Mouse (Mus musculus) MEL (cell line): Measurements from ENCODE around the gene Myo1e. TPM values are rescaled to one million over a fixed set of nuclear protein-coding genes. Genes with fewer than 3 reads are reported as not detected.

ENCODE experiments used
- DNase-seq: peaks from one replicate; pipeline ENCODE4 v3.0.0; 2011; ENCODE audit warnings: low read depth, low spot score
- H3K27ac ChIP-seq: 2 replicates; pipeline ENCODE4 v1.5.1; 2012; ENCODE audit warnings: low read depth, mild to moderate bottlenecking, control low read depth, low read length, moderate library complexity; ENCODE audit not compliant: control insufficient read depth
- H3K27me3 ChIP-seq, 2 experiments: fragments of 150-350 bp in 1 of 2; sonication (generic) in 1 of 2; 2 replicates each; pipeline ENCODE4 v1.6.1; 2012; ENCODE audit warnings: low read length in 2 of 2, mild to moderate bottlenecking in 2 of 2, improper control_type of control experiment in 1 of 2, moderate library complexity in 1 of 2; ENCODE audit not compliant: insufficient read depth in 2 of 2, control insufficient read depth in 1 of 2
- H3K36me3 ChIP-seq, 2 experiments: 2 replicates each; pipeline ENCODE4 v1.6.1; 2012 to 2014; ENCODE audit warnings: low read length in 2 of 2, improper control_type of control experiment in 1 of 2, inconsistent platforms in 1 of 2, mild to moderate bottlenecking in 1 of 2; ENCODE audit not compliant: insufficient read depth in 2 of 2, control insufficient read depth in 1 of 2
- H3K4me1 ChIP-seq, 2 experiments: fragments of 150-350 bp in 1 of 2; sonication (generic) in 1 of 2; 2 replicates each; pipeline ENCODE4 v1.6.1; 2012; ENCODE audit warnings: low read length in 2 of 2, improper control_type of control experiment in 1 of 2, mild to moderate bottlenecking in 1 of 2; ENCODE audit not compliant: insufficient read depth in 2 of 2, control insufficient read depth in 1 of 2
- H3K4me3 ChIP-seq, 2 experiments: fragments of 150-350 bp in 1 of 2; sonication (generic) in 1 of 2; 2 replicates each; pipeline ENCODE4 v1.5.1; 2012; ENCODE audit warnings: low read depth in 2 of 2, low read length in 2 of 2, mild to moderate bottlenecking in 2 of 2, moderate library complexity in 2 of 2, control low read depth in 1 of 2, improper control_type of control experiment in 1 of 2; ENCODE audit not compliant: control insufficient read depth in 1 of 2, insufficient read depth in 1 of 2
- H3K79me2 ChIP-seq: 2 replicates; pipeline ENCODE4 v1.6.1; 2012; ENCODE audit warnings: mild to moderate bottlenecking, low read length, moderate library complexity; ENCODE audit not compliant: control insufficient read depth, poor library complexity, insufficient read depth
- H3K9ac ChIP-seq: 2 replicates; pipeline ENCODE4 v1.6.1; 2012; ENCODE audit warnings: low read depth, mild to moderate bottlenecking, control low read depth, low read length, moderate library complexity; ENCODE audit not compliant: control insufficient read depth, poor library complexity, severe bottlenecking
- H3K9me3 ChIP-seq: fragments of 150-350 bp; sonication (generic); replicated peaks from 2 replicates; pipeline ENCODE4 v1.6.1; 2012; ENCODE audit warnings: mild to moderate bottlenecking, low read length, improper control_type of control experiment, moderate library complexity; ENCODE audit not compliant: insufficient read depth
- BHLHE40 ChIP-seq: IDR thresholded peaks from 2 replicates; pipeline ENCODE4 v1.6.1; 2012; ENCODE audit warnings: low read depth, mild to moderate bottlenecking, inconsistent platforms, low read length, improper control_type of control experiment, borderline replicate concordance
- CHD1 ChIP-seq: IDR thresholded peaks from 2 replicates; pipeline ENCODE4 v1.6.1; 2012; ENCODE audit warnings: low read depth, mild to moderate bottlenecking, inconsistent platforms, low read length, improper control_type of control experiment
- CHD2 ChIP-seq: IDR thresholded peaks from 2 replicates; pipeline ENCODE4 v1.6.1; 2011; ENCODE audit warnings: low read length, improper control_type of control experiment
- ELF1 ChIP-seq: IDR thresholded peaks from 2 replicates; pipeline ENCODE4 v1.6.1; 2014; ENCODE audit warnings: low read depth, mild to moderate bottlenecking, inconsistent platforms, low read length, improper control_type of control experiment, moderate library complexity
- EP300 ChIP-seq, 2 experiments: IDR thresholded peaks; 2 replicates each; pipeline ENCODE4 v1.6.1; 2011; ENCODE audit warnings: improper control_type of control experiment in 2 of 2, low read length in 2 of 2, low read depth in 1 of 2, mild to moderate bottlenecking in 1 of 2
- GABPA ChIP-seq: IDR thresholded peaks from 2 replicates; pipeline ENCODE4 v1.6.1; 2012; ENCODE audit warnings: low read depth, mild to moderate bottlenecking, inconsistent platforms, low read length, improper control_type of control experiment, moderate library complexity
- HCFC1 ChIP-seq: IDR thresholded peaks from 2 replicates; pipeline ENCODE4 v1.6.1; 2012; ENCODE audit warnings: low read depth, mild to moderate bottlenecking, inconsistent platforms, low read length, improper control_type of control experiment, moderate library complexity
- KAT2A ChIP-seq: conservative IDR thresholded peaks from 2 replicates; pipeline ENCODE4 v1.6.1; 2012; ENCODE audit warnings: low read depth, low read length, improper control_type of control experiment, inconsistent platforms
- MAFK ChIP-seq: IDR thresholded peaks from 2 replicates; pipeline ENCODE4 v1.6.1; 2011; ENCODE audit warnings: low read depth, mild to moderate bottlenecking, low read length, improper control_type of control experiment, borderline replicate concordance
- MAZ ChIP-seq: IDR thresholded peaks from 2 replicates; pipeline ENCODE4 v1.6.1; 2012; ENCODE audit warnings: low read depth, mild to moderate bottlenecking, inconsistent platforms, low read length, improper control_type of control experiment
- MXI1 ChIP-seq: IDR thresholded peaks from 2 replicates; pipeline ENCODE4 v1.6.1; 2011; ENCODE audit warnings: mild to moderate bottlenecking, low read depth, low read length, improper control_type of control experiment
- MYB ChIP-seq: IDR thresholded peaks from 2 replicates; pipeline ENCODE4 v1.6.1; 2011; ENCODE audit warnings: mild to moderate bottlenecking, low read depth, low read length, improper control_type of control experiment
- MYC ChIP-seq: IDR thresholded peaks from 2 replicates; pipeline ENCODE4 v1.6.1; 2011; ENCODE audit warnings: low read depth, mild to moderate bottlenecking, low read length, improper control_type of control experiment, moderate library complexity
- RCOR1 ChIP-seq: IDR thresholded peaks from 2 replicates; pipeline ENCODE4 v1.6.1; 2012; ENCODE audit warnings: low read depth, mild to moderate bottlenecking, inconsistent platforms, low read length, improper control_type of control experiment
- SIN3A ChIP-seq: IDR thresholded peaks from 2 replicates; pipeline ENCODE4 v1.6.1; 2012; ENCODE audit warnings: low read length, improper control_type of control experiment, inconsistent platforms
- SMC3 ChIP-seq: IDR thresholded peaks from 2 replicates; pipeline ENCODE4 v1.6.1; 2011; ENCODE audit warnings: low read depth, low read length, improper control_type of control experiment
- TBP ChIP-seq: IDR thresholded peaks from 2 replicates; pipeline ENCODE4 v1.8.0; 2011; ENCODE audit warnings: low read depth, low read length, improper control_type of control experiment
- USF2 ChIP-seq, 2 experiments: IDR thresholded peaks; 2 replicates each; pipeline ENCODE4 v1.6.1; 2011 to 2012; ENCODE audit warnings: improper control_type of control experiment in 2 of 2, low read length in 2 of 2, borderline replicate concordance in 1 of 2, inconsistent platforms in 1 of 2, low read depth in 1 of 2, mild to moderate bottlenecking in 1 of 2; ENCODE audit not compliant: insufficient read depth in 1 of 2
- ZC3H11A ChIP-seq: IDR thresholded peaks from 2 replicates; pipeline ENCODE4 v1.6.1; 2012; ENCODE audit warnings: low read depth, mild to moderate bottlenecking, inconsistent platforms, low read length, improper control_type of control experiment
- ZKSCAN1 ChIP-seq: IDR thresholded peaks from 2 replicates; pipeline ENCODE4 v1.6.1; 2012; ENCODE audit warnings: low read depth, mild to moderate bottlenecking, inconsistent platforms, low read length, improper control_type of control experiment, moderate library complexity
- ZMIZ1 ChIP-seq: IDR thresholded peaks from 2 replicates; pipeline ENCODE4 v1.6.1; 2012; ENCODE audit warnings: low read depth, mild to moderate bottlenecking, inconsistent platforms, low read length, improper control_type of control experiment, moderate library complexity
- polyA plus RNA-seq, 2 experiments: library from polyadenylated mRNA; stranded (reverse) in 1 of 2; unstranded in 1 of 2; fragments of >175 nt in 1 of 2; fragments of >200 nt in 1 of 2; gene quantifications; 2 replicates each; pipeline versions ENCODE4 v1.2.1 to v1.2.4; 2012; ENCODE audit warnings: low replicate concordance in 2 of 2, low read depth in 1 of 2; ENCODE audit not compliant: insufficient read length in 2 of 2, insufficient read depth in 1 of 2, missing spikeins in 1 of 2
- total RNA-seq: library from RNA; depleted of rRNA; stranded (reverse); fragments of 300-350 nt; gene quantifications from 2 replicates; pipeline ENCODE4 v1.2.3, GENCODE M21; 2012

The Myo1e gene
- total and polyA plus RNA-seq, 3 experiments, result 4.9 to 7.8 TPM; not detected in 1

- Histone ChIP-seq H3K27ac (no peak overlapping the region), H3K9ac (no peak overlapping the region), H3K9me3 (no peaks in the 10 kb centered on the region), H3K4me3 (no peak overlapping the region), H3K4me1 (no peaks in the 10 kb centered on the region), H3K79me2 (no peaks in the 10 kb centered on the region), H3K27me3 (peaks cover 0 to 4% of the 10 kb centered on the region in 2 experiments; a peak in 2 of 4 replicates), H3K36me3 (no peaks in the 10 kb centered on the region)
- TF ChIP-seq TBP (no peak), MAFK (no peak), MAZ (no peak), HCFC1 (no peak), CHD1 (no peak), ZKSCAN1 (no peak), GABPA (no peak), MYC (no peak), ELF1 (no peak), BHLHE40 (no peak), MXI1 (no peak), CHD2 (no peak), SMC3 (no peak), SIN3A (no peak), MYB (no peak), EP300 (IDR thresholded peaks at IDR 0.05; ENCODE audit: low read depth in 1 of 2, low read length in 2 of 2) (no peak), KAT2A (no peak), RCOR1 (no peak), ZC3H11A (no peak)
- DNase-seq, result no peak
These were observed 37.0 kb downstream of the Myo1e start for GRCm38 (mm10) chr9:70244115-70244514.

- Histone ChIP-seq H3K4me1 (no peaks in the 10 kb centered on the region), H3K36me3 (no peaks in the 10 kb centered on the region), H3K27me3 (peaks cover 0 to 4% of the 10 kb centered on the region in 2 experiments; a peak in 2 of 4 replicates), H3K4me3 (no peak overlapping the region), H3K27ac (no peak overlapping the region), H3K9me3 (no peaks in the 10 kb centered on the region), H3K9ac (no peak overlapping the region), H3K79me2 (no peaks in the 10 kb centered on the region)
- TF ChIP-seq ZMIZ1 (no peak), USF2 (IDR thresholded peaks at IDR 0.05; ENCODE audit: borderline replicate concordance in 1 of 2, insufficient read depth in 1 of 2, low read depth in 1 of 2, low read length in 2 of 2) (no peak), MXI1 (no peak)
- no peak for DNase-seq
These were observed 37.9 kb downstream of the Myo1e start for GRCm38 (mm10) chr9:70245040-70245439.
